Mouse (Mus musculus) erythroblast, embryonic 14.5 days (primary cell): ENCODE measurements around the gene Fbxl5.

ENCODE experiments used
- GATA1 ChIP-seq: IDR thresholded peaks from 2 replicates; pipeline ENCODE4 v1.6.1; 2012; ENCODE audit warnings: low read length, inconsistent platforms, mixed read lengths
- TAL1 ChIP-seq: IDR thresholded peaks from 3 replicates; pipeline ENCODE4 v1.6.1; 2012; ENCODE audit warnings: low read length, inconsistent platforms, mixed read lengths

- TF ChIP-seq GATA1 (no peak), TAL1 (no peak)
Measured at GRCm38 (mm10) chr5:43770618-43771354, 50.7 kb downstream of the Fbxl5 start.
